Mouse (Mus musculus): ENCODE measurements around the gene Rnaset2b. TPM values are rescaled to one million over a fixed set of nuclear protein-coding genes. Genes with fewer than 3 reads are reported as not detected.
"Not testable (repeated sequence)": the region's sequence is repeated elsewhere in the genome, so short reads cannot be mapped to it uniquely, and the experiment has no call there.

The Rnaset2b gene
- polyA plus RNA-seq (2014; fragmentation: Nextera tagmentation; extraction: Ambion mirVana) = 229 and 237 TPM in 2 replicates

- not testable (repeated sequence) for ATAC-seq (ENCODE audit: insufficient number of reproducible peaks, insufficient read depth, low FRiP score, low read depth); H3K9ac ChIP-seq (replicated peaks; ENCODE audit: low read depth, low read length); H3K4me1 ChIP-seq (ENCODE audit: control insufficient read depth, insufficient read depth, low read length); H3K36me3 ChIP-seq (ENCODE audit: control insufficient read depth, insufficient read depth, low read length); H3K27me3 ChIP-seq (ENCODE audit: control insufficient read depth, insufficient read depth, low read length); H3K4me2 ChIP-seq (replicated peaks; ENCODE audit: low read depth, low read length); H3K4me3 ChIP-seq (ENCODE audit: low read depth, low read length); H3K9me3 ChIP-seq (ENCODE audit: control insufficient read depth, low read depth, low read length); H3K27ac ChIP-seq (ENCODE audit: low read length)
- no CpG with 5 or more reads among the region's 8 CpGs for WGBS
Measured at GRCm38 (mm10) chr17:6970334-6970733, at the start of gene Rnaset2b. Rnaset2b (plus strand) TSS chr17:6970634.

- H3K9ac ChIP-seq (replicated peaks; ENCODE audit: low read depth, low read length); H3K27ac ChIP-seq (ENCODE audit: low read length); ATAC-seq (ENCODE audit: insufficient number of reproducible peaks, insufficient read depth, low FRiP score, low read depth); H3K4me1 ChIP-seq (ENCODE audit: control insufficient read depth, insufficient read depth, low read length); H3K27me3 ChIP-seq (ENCODE audit: control insufficient read depth, insufficient read depth, low read length); H3K4me2 ChIP-seq (replicated peaks; ENCODE audit: low read depth, low read length); H3K4me3 ChIP-seq (ENCODE audit: low read depth, low read length); H3K36me3 ChIP-seq (ENCODE audit: control insufficient read depth, insufficient read depth, low read length); H3K9me3 ChIP-seq (ENCODE audit: control insufficient read depth, low read depth, low read length): not testable (repeated sequence)
- 94% methylated on average over 6 of the region's 7 CpGs for WGBS
Measured at GRCm38 (mm10) chr17:6931625-6932024, 38.8 kb upstream of the Rnaset2b start.

GRCm38 (mm10) chr17:6942560-6942959, 27.9 kb upstream of the Rnaset2b start:
- not testable (repeated sequence) for H3K4me2 ChIP-seq (replicated peaks; ENCODE audit: low read depth, low read length); H3K9ac ChIP-seq (replicated peaks; ENCODE audit: low read depth, low read length); H3K9me3 ChIP-seq (ENCODE audit: control insufficient read depth, low read depth, low read length); H3K36me3 ChIP-seq (ENCODE audit: control insufficient read depth, insufficient read depth, low read length); H3K4me1 ChIP-seq (ENCODE audit: control insufficient read depth, insufficient read depth, low read length); H3K27me3 ChIP-seq (ENCODE audit: control insufficient read depth, insufficient read depth, low read length); H3K27ac ChIP-seq (ENCODE audit: low read length); ATAC-seq (ENCODE audit: insufficient number of reproducible peaks, insufficient read depth, low FRiP score, low read depth); H3K4me3 ChIP-seq (ENCODE audit: low read depth, low read length)
- WGBS = no CpG with 5 or more reads among the region's 4 CpGs

GRCm38 (mm10) chr17:6947637-6947983, 22.8 kb upstream of the Rnaset2b start:
- WGBS = no CpG with 5 or more reads among the region's 8 CpGs
- peak overlapping the region; percentile 46; the same call in 1 of the 2 replicates for H3K4me3 ChIP-seq (ENCODE audit: low read depth, low read length)

GRCm38 (mm10) chr17:6947984-6948768, 22.3 kb upstream of the Rnaset2b start, which contains the start of gene Rsph3b:
Rsph3b (minus strand) TSS chr17:6948682.
- not testable (repeated sequence) for H3K27me3 ChIP-seq (ENCODE audit: control insufficient read depth, insufficient read depth, low read length); H3K36me3 ChIP-seq (ENCODE audit: control insufficient read depth, insufficient read depth, low read length); H3K4me1 ChIP-seq (ENCODE audit: control insufficient read depth, insufficient read depth, low read length); H3K9me3 ChIP-seq (ENCODE audit: control insufficient read depth, low read depth, low read length)
- ATAC-seq (ENCODE audit: insufficient number of reproducible peaks, insufficient read depth, low FRiP score, low read depth) = peak; percentile 96
- peak within 1 kb of the TSS; percentile 46 for H3K4me3 ChIP-seq (ENCODE audit: low read depth, low read length)
- H3K9ac ChIP-seq (replicated peaks; ENCODE audit: low read depth, low read length) = 0 out of 2 replicates have a peak within 1 kb of the TSS, but pooled peaks have one; percentile 10
- H3K27ac ChIP-seq (ENCODE audit: low read length) = peak within 1 kb of the TSS; percentile 76
- under 1% methylated on average over 63 of the region's 73 CpGs for WGBS
- H3K4me2 ChIP-seq (replicated peaks; ENCODE audit: low read depth, low read length) = peak within 1 kb of the TSS; percentile 42

More at GRCm38 (mm10) chr17:6947637-6947983, 22.8 kb upstream of the Rnaset2b start:
- H3K36me3 ChIP-seq (ENCODE audit: control insufficient read depth, insufficient read depth, low read length); ATAC-seq (ENCODE audit: insufficient number of reproducible peaks, insufficient read depth, low FRiP score, low read depth); H3K9me3 ChIP-seq (ENCODE audit: control insufficient read depth, low read depth, low read length); H3K4me1 ChIP-seq (ENCODE audit: control insufficient read depth, insufficient read depth, low read length); H3K9ac ChIP-seq (replicated peaks; ENCODE audit: low read depth, low read length); H3K27ac ChIP-seq (ENCODE audit: low read length); H3K27me3 ChIP-seq (ENCODE audit: control insufficient read depth, insufficient read depth, low read length): not testable (repeated sequence)
- peak overlapping the region; percentile 42 for H3K4me2 ChIP-seq (replicated peaks; ENCODE audit: low read depth, low read length)

GRCm38 (mm10) chr17:6948769-6949228, 21.6 kb upstream of the Rnaset2b start:
- peak overlapping the region; percentile 46 for H3K4me3 ChIP-seq (ENCODE audit: low read depth, low read length)
- peak; percentile 19; the same call in 1 of the 2 replicates for ATAC-seq (ENCODE audit: insufficient number of reproducible peaks, insufficient read depth, low FRiP score, low read depth)
- H3K36me3 ChIP-seq (ENCODE audit: control insufficient read depth, insufficient read depth, low read length); H3K9me3 ChIP-seq (ENCODE audit: control insufficient read depth, low read depth, low read length); H3K4me1 ChIP-seq (ENCODE audit: control insufficient read depth, insufficient read depth, low read length); H3K27me3 ChIP-seq (ENCODE audit: control insufficient read depth, insufficient read depth, low read length): not testable (repeated sequence)
- H3K9ac ChIP-seq (replicated peaks; ENCODE audit: low read depth, low read length) = 0 out of 2 replicates have a peak overlapping the region, but pooled peaks have one; percentile 10
- peak overlapping the region; percentile 76; the same call in 1 of the 2 replicates for H3K27ac ChIP-seq (ENCODE audit: low read length)
- 9% methylated on average over 9 of the region's 9 CpGs for WGBS
- peak overlapping the region; percentile 42 for H3K4me2 ChIP-seq (replicated peaks; ENCODE audit: low read depth, low read length)

GRCm38 (mm10) chr17:6958881-6959280, 11.6 kb upstream of the Rnaset2b start:
- not testable (repeated sequence) for H3K9me3 ChIP-seq (ENCODE audit: control insufficient read depth, low read depth, low read length); H3K27me3 ChIP-seq (ENCODE audit: control insufficient read depth, insufficient read depth, low read length); H3K27ac ChIP-seq (ENCODE audit: low read length); H3K9ac ChIP-seq (replicated peaks; ENCODE audit: low read depth, low read length); H3K4me1 ChIP-seq (ENCODE audit: control insufficient read depth, insufficient read depth, low read length); ATAC-seq (ENCODE audit: insufficient number of reproducible peaks, insufficient read depth, low FRiP score, low read depth); H3K4me2 ChIP-seq (replicated peaks; ENCODE audit: low read depth, low read length); H3K4me3 ChIP-seq (ENCODE audit: low read depth, low read length); H3K36me3 ChIP-seq (ENCODE audit: control insufficient read depth, insufficient read depth, low read length)
- 83% methylated on average over 5 of the region's 8 CpGs for WGBS

DNA sequence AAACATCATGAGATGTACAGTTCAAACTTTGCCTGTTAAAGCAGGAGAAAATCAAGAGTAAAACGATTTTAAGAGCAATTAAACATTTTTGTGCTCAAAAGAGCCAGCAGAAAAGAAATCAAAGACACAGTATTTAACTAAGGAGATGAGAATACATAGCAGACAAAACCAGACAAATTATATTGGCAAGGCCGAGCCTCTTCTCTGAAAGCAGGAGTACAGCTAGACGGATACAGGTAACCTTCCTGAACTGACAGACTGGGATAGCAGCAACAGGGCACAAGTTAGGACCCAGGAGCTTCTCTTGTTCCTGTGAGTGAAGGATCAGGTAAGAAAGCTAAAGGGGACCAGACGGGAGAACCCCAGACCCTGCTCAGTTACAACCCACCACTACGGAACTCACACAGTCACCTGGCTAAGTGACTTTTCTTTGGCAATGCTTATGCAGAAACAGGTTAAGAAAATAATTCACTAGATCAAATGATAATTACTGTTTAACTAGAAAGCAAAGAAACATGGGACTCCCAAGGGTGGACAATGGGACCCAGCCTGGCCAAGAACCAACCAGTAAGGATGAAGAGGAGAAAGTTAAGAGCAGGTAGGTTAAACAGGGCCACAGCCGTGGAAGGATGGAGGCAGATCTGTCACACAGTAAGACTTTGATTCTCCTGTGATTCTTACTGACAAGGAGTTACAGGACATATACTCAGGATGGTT, 10.7 kb upstream of the Rnaset2b start:
- H3K36me3 ChIP-seq (ENCODE audit: control insufficient read depth, insufficient read depth, low read length); H3K4me1 ChIP-seq (ENCODE audit: control insufficient read depth, insufficient read depth, low read length); H3K27me3 ChIP-seq (ENCODE audit: control insufficient read depth, insufficient read depth, low read length); H3K9me3 ChIP-seq (ENCODE audit: control insufficient read depth, low read depth, low read length); H3K27ac ChIP-seq (ENCODE audit: low read length); H3K9ac ChIP-seq (replicated peaks; ENCODE audit: low read depth, low read length); ATAC-seq (ENCODE audit: insufficient number of reproducible peaks, insufficient read depth, low FRiP score, low read depth): not testable (repeated sequence)
- 47% methylated on average over 4 of the region's 6 CpGs for WGBS
- Histone ChIP-seq H3K4me2 (replicated peaks; ENCODE audit: low read depth, low read length) (peak overlapping the region; percentile 35), H3K4me3 (ENCODE audit: low read depth, low read length) (peak overlapping the region; percentile 37; the same call in 1 of the 2 replicates)

Data from stomach, embryonic 14.5 days (tissue).